ENCODE assay signal across 8 mouse cellular contexts in the genomic region with DNA sequence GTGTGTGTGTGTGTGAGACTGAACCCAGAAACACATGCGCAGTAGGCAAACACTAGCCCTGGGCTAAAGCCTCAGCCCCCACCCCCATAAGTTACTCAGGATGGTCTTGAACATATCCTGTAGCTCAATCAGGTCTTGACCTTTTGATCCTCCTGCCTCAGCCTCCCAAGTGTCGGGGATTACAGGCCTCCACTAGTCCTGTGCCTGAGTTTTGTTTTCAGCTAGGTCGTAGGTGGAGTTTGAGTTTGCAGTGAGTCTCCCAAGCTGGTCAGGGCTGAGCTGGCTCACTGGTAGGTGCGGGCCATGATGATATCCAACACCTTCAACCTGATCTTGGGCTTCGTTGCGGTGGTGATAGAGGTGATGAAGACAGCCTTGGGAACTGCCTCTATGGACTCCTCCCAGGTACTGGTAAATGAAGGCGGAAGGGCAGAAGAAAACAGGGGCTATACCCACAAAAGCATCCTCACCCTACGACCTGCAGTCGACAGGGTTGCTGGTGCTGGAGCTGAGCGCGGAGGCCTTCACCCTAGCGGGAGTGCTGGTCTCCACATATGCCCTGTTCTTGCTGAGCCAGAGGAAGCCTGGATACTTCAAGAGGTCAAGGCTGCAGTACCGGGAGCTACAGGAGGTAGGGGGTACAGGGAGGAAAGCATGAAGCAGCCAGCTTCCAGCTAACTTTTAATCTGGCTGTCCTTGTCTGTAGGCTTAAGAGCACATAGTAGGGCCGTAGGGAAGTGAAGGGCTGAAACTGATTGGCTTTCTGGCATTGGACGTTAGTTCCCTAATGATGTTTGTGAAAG. TPM values are rescaled to one million over a fixed set of nuclear protein-coding genes. Genes with fewer than 3 reads are reported as not detected.
A peak's percentile ranks its signal among the peaks of the same experiment; 100 is the strongest.
DNase-seq lines count a peak whose midpoint lies in the region; ATAC-seq and TF ChIP-seq lines count a peak whose summit lies in the region.

No protein-coding gene starts in this region.

- H3K9me3 ChIP-seq in lung, embryonic 15.5 days: no peaks in the 10 kb centered on the region
- H3K9me3 ChIP-seq in embryonic facial prominence, embryonic 12.5 days: no peaks in the 10 kb centered on the region
- H3K9me3 ChIP-seq in intestine, embryonic 15.5 days: no peaks in the 10 kb centered on the region

- H3K4me1 ChIP-seq in lung, embryonic 15.5 days: peaks cover 51% of the 10 kb centered on the region
- peaks cover 38% of the 10 kb centered on the region for H3K4me1 ChIP-seq in embryonic facial prominence, embryonic 12.5 days
- peaks cover 42% of the 10 kb centered on the region for H3K4me1 ChIP-seq in intestine, embryonic 15.5 days (replicated peaks)
- peaks cover 16% of the 10 kb centered on the region for H3K4me1 ChIP-seq in olfactory bulb, adult 2 months (ENCODE audit: control insufficient read depth, insufficient read depth, low read length)

- H3K27me3 ChIP-seq in lung, embryonic 15.5 days: no peaks in the 10 kb centered on the region
- H3K27me3 ChIP-seq in embryonic facial prominence, embryonic 12.5 days: no peaks in the 10 kb centered on the region
- H3K27me3 ChIP-seq in intestine, embryonic 15.5 days (replicated peaks): no peaks in the 10 kb centered on the region

- 83% methylated on average over 15 of the region's 15 CpGs for WGBS in lung, embryonic 15.5 days
- WGBS in embryonic facial prominence, embryonic 12.5 days: 87% methylated on average over 15 of the region's 15 CpGs
- 82% methylated on average over 15 of the region's 15 CpGs for WGBS in intestine, embryonic 15.5 days
- 82% methylated on average over 15 of the region's 15 CpGs for WGBS in olfactory bulb, adult 2 months

- ATAC-seq in lung, embryonic 15.5 days (ENCODE audit: borderline replicate concordance, extremely low read depth, low FRiP score, low TSS enrichment): no peak
- ATAC-seq in embryonic facial prominence, embryonic 12.5 days (ENCODE audit: insufficient number of reproducible peaks, insufficient read depth, low FRiP score, low TSS enrichment): no peak
- ATAC-seq in intestine, embryonic 15.5 days: no peak

- H3K27ac ChIP-seq in lung, embryonic 15.5 days: peak overlapping the region; percentile 99; the same call in 1 of the 2 replicates
- H3K27ac ChIP-seq in embryonic facial prominence, embryonic 12.5 days: peak overlapping the region; percentile 99
- H3K27ac ChIP-seq in intestine, embryonic 15.5 days: peak overlapping the region; percentile 98
- H3K27ac ChIP-seq in olfactory bulb, adult 2 months (ENCODE audit: insufficient read depth, low read depth, low read length): peak overlapping the region; percentile 98

- no peak overlapping the region for H3K4me3 ChIP-seq in lung, embryonic 15.5 days
- peak overlapping the region; percentile 69 for H3K4me3 ChIP-seq in embryonic facial prominence, embryonic 12.5 days
- peak overlapping the region; percentile 59 for H3K4me3 ChIP-seq in intestine, embryonic 15.5 days (replicated peaks)
- peak overlapping the region; percentile 5 for H3K4me3 ChIP-seq in olfactory bulb, adult 2 months (ENCODE audit: insufficient read depth, low read depth, low read length)

- no peak for TF ChIP-seq POLR2A in olfactory bulb, adult 2 months (IDR thresholded peaks at IDR 0.05; ENCODE audit: insufficient read depth, low read depth, low read length)

- H3K9ac ChIP-seq in lung, embryonic 15.5 days: 0 out of 2 replicates have a peak overlapping the region, but pooled peaks have one; percentile 25
- H3K9ac ChIP-seq in embryonic facial prominence, embryonic 12.5 days: peak overlapping the region; percentile 91; the same call in 1 of the 2 replicates
- peak overlapping the region; percentile 83 for H3K9ac ChIP-seq in intestine, embryonic 15.5 days

- H3K36me3 ChIP-seq in lung, embryonic 15.5 days: no peaks in the 10 kb centered on the region
- no peaks in the 10 kb centered on the region for H3K36me3 ChIP-seq in embryonic facial prominence, embryonic 12.5 days
- no peaks in the 10 kb centered on the region for H3K36me3 ChIP-seq in intestine, embryonic 15.5 days

- no peak for TF ChIP-seq CTCF in olfactory bulb, adult 2 months (IDR thresholded peaks at IDR 0.05; ENCODE audit: insufficient read depth, low read depth, low read length)

- no peak for DNase-seq in lung, postnatal 14 days
- DNase-seq in adrenal gland, postnatal 14 days: no peak
- DNase-seq in gastrocnemius, adult 8-10 months (ENCODE audit: low spot score in 2 of 2): no peak
- no peak for DNase-seq in gastrocnemius, postnatal 4 days (ENCODE audit: low spot score in 2 of 2)

- H3K4me2 ChIP-seq in lung, embryonic 15.5 days: peak overlapping the region; percentile 67
- H3K4me2 ChIP-seq in embryonic facial prominence, embryonic 12.5 days (replicated peaks): peak overlapping the region; percentile 62
- H3K4me2 ChIP-seq in intestine, embryonic 15.5 days (replicated peaks): peak overlapping the region; percentile 60

RNA-seq across cellular contexts. Expression of gene Zfp219, which starts 2.1 kb away (rescaled TPM):
- 25.7 and 26.3 TPM in 2 replicates for polyA plus RNA-seq in lung, embryonic 15.5 days (2015; fragmentation: Nextera tagmentation; extraction: Ambion mirVana)
- polyA plus RNA-seq in embryonic facial prominence, embryonic 12.5 days (2016; fragmentation: Nextera tagmentation; extraction: Ambion mirVana): 56.7 and 60.6 TPM in 2 replicates
- polyA plus RNA-seq in intestine, embryonic 15.5 days (2015; fragmentation: Nextera tagmentation; extraction: Ambion mirVana): 29.7 and 29.8 TPM in 2 replicates
- not detected in 2 replicates for polyA plus RNA-seq in olfactory bulb, adult 2 months (2012; ENCODE audit: insufficient read depth, insufficient read length, low replicate concordance, missing spikeins)
- 56.5 and 63.7 TPM in 2 replicates for total RNA-seq in adrenal gland, postnatal 14 days (2021)
- 10 to 100 TPM in 3 of 4 experiments, 1 to 10 TPM in 1; 9.9 to 14.0 (median 13.0) TPM for total RNA-seq in gastrocnemius, adult 8-10 months (2022)
- 10 to 100 TPM; 28.3 to 29.7 TPM for total RNA-seq in gastrocnemius, postnatal 4 days (2021)

RNA-seq across cellular contexts. Expression of gene Tmem253, which starts 3.0 kb away (rescaled TPM):
- 0.26 and 0.57 TPM in 2 replicates for polyA plus RNA-seq in lung, embryonic 15.5 days (2015; fragmentation: Nextera tagmentation; extraction: Ambion mirVana)
- 0.51 and 0.63 TPM in 2 replicates for polyA plus RNA-seq in embryonic facial prominence, embryonic 12.5 days (2016; fragmentation: Nextera tagmentation; extraction: Ambion mirVana)
- 50.1 and 60.0 TPM in 2 replicates for polyA plus RNA-seq in intestine, embryonic 15.5 days (2015; fragmentation: Nextera tagmentation; extraction: Ambion mirVana)
- polyA plus RNA-seq in olfactory bulb, adult 2 months (2012; ENCODE audit: insufficient read depth, insufficient read length, low replicate concordance, missing spikeins): not detected in 2 replicates
- 3.7 and 4.4 TPM in 2 replicates for total RNA-seq in adrenal gland, postnatal 14 days (2021)
- 1 to 10 TPM in 3 of 4 experiments, under 1 TPM in 1; 0.60 to 1.4 (median 1.2) TPM for total RNA-seq in gastrocnemius, adult 8-10 months (2022)
- total RNA-seq in gastrocnemius, postnatal 4 days (2021): 1 to 10 TPM; 1.1 to 2.8 TPM

RNA-seq across cellular contexts. Expression of gene Olfr221, which starts 23.8 kb away (rescaled TPM):
- polyA plus RNA-seq in lung, embryonic 15.5 days (2015; fragmentation: Nextera tagmentation; extraction: Ambion mirVana): not detected in 2 replicates
- not detected in 2 replicates for polyA plus RNA-seq in embryonic facial prominence, embryonic 12.5 days (2016; fragmentation: Nextera tagmentation; extraction: Ambion mirVana)
- polyA plus RNA-seq in intestine, embryonic 15.5 days (2015; fragmentation: Nextera tagmentation; extraction: Ambion mirVana): not detected in 2 replicates
- polyA plus RNA-seq in olfactory bulb, adult 2 months (2012; ENCODE audit: insufficient read depth, insufficient read length, low replicate concordance, missing spikeins): not detected in 2 replicates
- not detected in 2 replicates for total RNA-seq in adrenal gland, postnatal 14 days (2021)
- total RNA-seq in gastrocnemius, adult 8-10 months (2022): not detected
- total RNA-seq in gastrocnemius, postnatal 4 days (2021): not detected

RNA-seq across cellular contexts. Expression of gene Arhgef40, which starts 33.9 kb away (rescaled TPM):
- 105 TPM in 2 replicates for polyA plus RNA-seq in lung, embryonic 15.5 days (2015; fragmentation: Nextera tagmentation; extraction: Ambion mirVana)
- 204 and 214 TPM in 2 replicates for polyA plus RNA-seq in embryonic facial prominence, embryonic 12.5 days (2016; fragmentation: Nextera tagmentation; extraction: Ambion mirVana)
- polyA plus RNA-seq in intestine, embryonic 15.5 days (2015; fragmentation: Nextera tagmentation; extraction: Ambion mirVana): 64.4 and 65.9 TPM in 2 replicates
- not detected in 2 replicates for polyA plus RNA-seq in olfactory bulb, adult 2 months (2012; ENCODE audit: insufficient read depth, insufficient read length, low replicate concordance, missing spikeins)
- total RNA-seq in adrenal gland, postnatal 14 days (2021): 49.5 and 61.3 TPM in 2 replicates
- 1 to 10 TPM; 5.7 to 9.4 (median 6.2) TPM for total RNA-seq in gastrocnemius, adult 8-10 months (2022)
- 10 to 100 TPM; 90.4 to 92.7 TPM for total RNA-seq in gastrocnemius, postnatal 4 days (2021)

Comparison
In these comparisons a context has a peak if more than half of its experiments do, and no peak if none do; other contexts are left out.
1. H3K9ac ChIP-seq: peak in every context shown above with its lines; median percentile 91 in embryonic facial prominence, embryonic 12.5 days; 83 in intestine, embryonic 15.5 days; 25 in lung, embryonic 15.5 days.
2. RNA of gene Tmem253, which starts 3.0 kb away (polyA plus RNA-seq): 50.1 to 60.0 TPM in intestine, embryonic 15.5 days; 0.51 to 0.63 TPM in embryonic facial prominence, embryonic 12.5 days, 0.26 to 0.57 TPM in lung, embryonic 15.5 days and not detected in olfactory bulb, adult 2 months; every median in the first group is over 10 times any median in the second.
3. Peak in every context shown above with its lines, with median percentiles within 50 percentile points of each other: H3K27ac ChIP-seq and H3K4me2 ChIP-seq.